Mouse (Mus musculus) myocyte (in vitro differentiated cells): ENCODE data around the gene Nek9.

Experiments
- CEBPB ChIP-seq: IDR thresholded peaks from 2 replicates; pipeline ENCODE4 v1.6.1; 2011; ENCODE audit warnings: mild to moderate bottlenecking, moderate library complexity; ENCODE audit not compliant: poor library complexity, insufficient read depth, severe bottlenecking
- E2F4 ChIP-seq: IDR thresholded peaks from one replicate; pipeline ENCODE4 v1.6.1; 2011; ENCODE audit warnings: mild to moderate bottlenecking, control low read depth, moderate library complexity; ENCODE audit not compliant: insufficient read depth
- MAX ChIP-seq: IDR thresholded peaks from one replicate; pipeline ENCODE4 v1.6.1; 2011; ENCODE audit warnings: low read depth, mild to moderate bottlenecking, control low read depth
- POLR2A ChIP-seq: IDR thresholded peaks from one replicate; pipeline ENCODE4 v1.6.1; 2011; ENCODE audit warnings: low read depth, mild to moderate bottlenecking, control low read depth, moderate library complexity; ENCODE audit not compliant: insufficient read length
- POLR2AphosphoS2 ChIP-seq: IDR thresholded peaks from one replicate; pipeline ENCODE4 v1.6.1; 2011; ENCODE audit warnings: low read depth, control low read depth; ENCODE audit not compliant: insufficient read length
- REST ChIP-seq: IDR thresholded peaks from one replicate; pipeline ENCODE4 v1.6.1; 2011; ENCODE audit warnings: mild to moderate bottlenecking, control low read depth, moderate library complexity; ENCODE audit not compliant: insufficient read depth, insufficient read length
- SRF ChIP-seq: IDR thresholded peaks from one replicate; pipeline ENCODE4 v1.6.1; 2011; ENCODE audit warnings: low read depth; ENCODE audit not compliant: control insufficient read depth, insufficient read length
- TCF12 ChIP-seq: IDR thresholded peaks from one replicate; pipeline ENCODE4 v1.6.1; 2011; ENCODE audit warnings: mild to moderate bottlenecking, control low read depth; ENCODE audit not compliant: poor library complexity, insufficient read depth, severe bottlenecking
- USF1 ChIP-seq: IDR thresholded peaks from one replicate; pipeline ENCODE4 v1.6.1; 2011; ENCODE audit warnings: low read depth, mild to moderate bottlenecking, control low read depth, moderate library complexity

DNA sequence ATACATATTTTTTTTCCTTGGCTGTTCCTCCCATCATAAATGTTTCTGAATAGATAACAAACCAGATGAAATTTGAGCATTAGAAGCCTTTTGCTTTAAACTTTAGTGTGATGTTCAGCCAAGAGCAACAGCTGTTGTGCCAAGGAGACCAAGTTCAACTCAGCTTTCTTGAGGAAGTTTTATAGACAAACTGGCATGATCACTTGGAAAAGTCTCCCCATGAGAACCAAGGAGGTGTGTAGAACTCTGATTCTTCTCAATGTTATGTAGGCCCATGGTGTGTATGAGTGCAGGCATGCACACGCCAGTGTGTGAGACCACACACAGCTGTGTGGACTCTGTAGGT is 40.4 kb downstream of the Nek9 start:
- TF ChIP-seq POLR2A: no peak
- TF ChIP-seq POLR2AphosphoS2: peak; percentile 45
- TF ChIP-seq E2F4: no peak
- TF ChIP-seq TCF12: no peak
- no peak for TF ChIP-seq CEBPB
- TF ChIP-seq USF1: no peak
- no peak for TF ChIP-seq MAX
- no peak for TF ChIP-seq REST
- TF ChIP-seq SRF: no peak
